Mouse (Mus musculus) lung, adult 2 months (tissue): ENCODE results near the gene Hist1h2br.

Experiments
- CTCF ChIP-seq: fragments of 200-500 bp; IDR thresholded peaks from 2 replicates; pipeline ENCODE4 v1.5.1; 2011; ENCODE audit warnings: mild to moderate bottlenecking, low read length, control low read depth; ENCODE audit not compliant: insufficient read depth
- POLR2A ChIP-seq: fragments of 200-500 bp; IDR thresholded peaks from 2 replicates; pipeline ENCODE4 v1.6.1; 2011; ENCODE audit warnings: low read depth, mild to moderate bottlenecking, control low read depth, low read length, borderline replicate concordance; ENCODE audit errors: extremely low read depth

- no peak for TF ChIP-seq POLR2A
- TF ChIP-seq CTCF = no peak
Observed at GRCm38 (mm10) chr13:21880735-21881134, 47.2 kb downstream of the Hist1h2br start.
